Mouse (Mus musculus) MEL (cell line): Measurements from ENCODE around the gene Zfp2.

Experiments
- CHD1 ChIP-seq: IDR thresholded peaks from 2 replicates; pipeline ENCODE4 v1.6.1; 2012; ENCODE audit warnings: low read depth, mild to moderate bottlenecking, inconsistent platforms, low read length, improper control_type of control experiment
- CTCF ChIP-seq, 3 experiments: IDR thresholded peaks in 2 of 3; conservative IDR thresholded peaks in 1 of 3; 2 replicates each; pipeline ENCODE4 v1.5.1; 2011 to 2012; ENCODE audit warnings: low read length in 3 of 3, low read depth in 2 of 3, mild to moderate bottlenecking in 2 of 3, improper control_type of control experiment in 1 of 3, inconsistent platforms in 1 of 3, mixed read lengths in 1 of 3, moderate library complexity in 1 of 3; ENCODE audit not compliant: control insufficient read depth in 1 of 3, insufficient read depth in 1 of 3, poor library complexity in 1 of 3, severe bottlenecking in 1 of 3
- MXI1 ChIP-seq: IDR thresholded peaks from 2 replicates; pipeline ENCODE4 v1.6.1; 2011; ENCODE audit warnings: mild to moderate bottlenecking, low read depth, low read length, improper control_type of control experiment
- POLR2A ChIP-seq, 2 experiments: IDR thresholded peaks; 2 replicates each; pipeline ENCODE4 v1.6.1; 2011 to 2012; ENCODE audit warnings: low read length in 2 of 2, mild to moderate bottlenecking in 2 of 2, control low read depth in 1 of 2, improper control_type of control experiment in 1 of 2, low read depth in 1 of 2, moderate library complexity in 1 of 2; ENCODE audit not compliant: control insufficient read depth in 1 of 2, insufficient read depth in 1 of 2, poor library complexity in 1 of 2
- POLR2AphosphoS5 ChIP-seq: IDR thresholded peaks from 2 replicates; pipeline ENCODE4 v1.6.1; 2012; ENCODE audit warnings: low read depth, borderline replicate concordance, mild to moderate bottlenecking, inconsistent platforms, low read length, moderate library complexity, mixed read lengths
- TAL1 ChIP-seq: IDR thresholded peaks from 2 replicates; pipeline ENCODE4 v1.6.1; 2012; ENCODE audit warnings: mild to moderate bottlenecking, inconsistent platforms, low read length, moderate library complexity, mixed read lengths

- TF ChIP-seq CHD1 (no peak), MXI1 (no peak), CTCF (IDR thresholded peaks at IDR 0.05 in 2 of 3, conservative IDR thresholded peaks at IDR 0.05 in 1 of 3; ENCODE audit: control insufficient read depth in 1 of 3, insufficient read depth in 1 of 3, low read depth in 2 of 3, low read length in 3 of 3, poor library complexity in 1 of 3, severe bottlenecking in 1 of 3) (no peak), POLR2AphosphoS5 (no peak), POLR2A (IDR thresholded peaks at IDR 0.05; ENCODE audit: control insufficient read depth in 1 of 2, insufficient read depth in 1 of 2, low read depth in 1 of 2, low read length in 2 of 2, poor library complexity in 1 of 2) (no peak), TAL1 (no peak)
These were observed 15.1 kb upstream of the Zfp2 start for GRCm38 (mm10) chr11:50931021-50931420.
